Mouse (Mus musculus): ENCODE measurements around the gene Myh1. TPM values are rescaled to one million over a fixed set of nuclear protein-coding genes. Genes with fewer than 3 reads are reported as not detected.

The Myh1 gene
- 0.27 TPM for polyA plus RNA-seq (2017; shearing (Covaris generic))

GRCm38 (mm10) chr11:67199752-67200151 lies at the start of gene Myh1:
Gene Myh1 (plus strand): TSS chr11:67200052.

GRCm38 (mm10) chr11:67170727-67171126 lies 29.1 kb upstream of the Myh1 start, which contains the start of gene Myh2:
Gene Myh2 (plus strand): TSS chr11:67171027.

GRCm38 (mm10) chr11:67237481-67238079 lies 37.7 kb downstream of the Myh1 start, which contains the start of gene Myh4:
Gene Myh4 (plus strand): TSS chr11:67238029.

Other genes starting within 250 kb of the Myh1 start
- gene Tmem238l, start 243.4 kb upstream of the Myh1 start, polyA plus RNA-seq (2017; shearing (Covaris generic)): not detected
- 0.32 TPM for gene Tmem220, start 174.9 kb upstream of the Myh1 start, polyA plus RNA-seq (2017; shearing (Covaris generic))
- 59.6 TPM for gene Adprm, start 147.5 kb upstream of the Myh1 start, polyA plus RNA-seq (2017; shearing (Covaris generic))
- 7.9 TPM for gene Sco1, start 147.4 kb upstream of the Myh1 start, polyA plus RNA-seq (2017; shearing (Covaris generic))
- not detected for gene Myh3, start 121.8 kb upstream of the Myh1 start, polyA plus RNA-seq (2017; shearing (Covaris generic))
- 0.16 TPM for gene Myh2, start 29.0 kb upstream of the Myh1 start, polyA plus RNA-seq (2017; shearing (Covaris generic))
- gene Myh4, start 38.0 kb downstream of the Myh1 start, polyA plus RNA-seq (2017; shearing (Covaris generic)): 0.10 TPM
- gene Myh8, start 77.1 kb downstream of the Myh1 start, polyA plus RNA-seq (2017; shearing (Covaris generic)): 0.37 TPM
- gene Myh13, start 121.6 kb downstream of the Myh1 start, polyA plus RNA-seq (2017; shearing (Covaris generic)): not detected

Data from effector memory CD4-positive, alpha-beta T cell, adult 7 months (primary cell).